Mouse (Mus musculus): ENCODE measurements at regions not wholly inside any gene's neighbourhood (a gene's known extent, or its start where the extent isn't known, plus 50 kb on each side); places are given as distances from the start of the nearest gene placed in this dataset.

DNA sequence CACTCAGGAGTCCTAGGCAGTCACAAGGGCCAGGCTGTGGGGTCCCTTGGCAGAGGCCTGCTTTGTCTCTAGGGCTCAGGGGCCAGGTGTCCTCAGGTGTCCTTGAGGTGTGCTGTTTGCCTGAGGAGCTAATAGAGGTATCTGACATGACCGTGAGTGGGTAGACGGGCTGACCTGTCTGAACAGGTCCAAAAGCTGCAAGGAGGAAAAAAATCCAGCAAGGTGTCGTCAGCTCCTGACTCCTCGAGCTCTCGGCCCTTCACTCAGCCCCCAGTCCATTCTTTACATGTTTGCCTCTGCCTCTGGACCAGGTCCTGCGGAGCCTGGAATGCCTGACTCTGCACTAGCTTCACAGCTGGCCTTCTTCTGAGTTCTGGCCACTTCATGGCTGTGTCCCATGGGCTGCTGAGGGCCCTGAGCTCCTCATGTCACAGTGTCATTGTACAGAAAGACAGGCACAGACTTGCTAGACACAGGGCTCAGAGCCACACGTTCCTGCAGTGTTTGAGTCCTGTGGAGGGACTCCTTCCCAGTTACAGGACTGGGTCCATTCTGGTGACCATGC lies 51.9 kb upstream of the Haao start:
- peak in 1 of 2 experiments; percentile 32 for DNase-seq (ENCODE audit: low spot score in 2 of 2)

- DNase-seq (ENCODE audit: low spot score in 2 of 2): no peak
Measured at GRCm38 (mm10) chr17:83898531-83898930, 50.8 kb upstream of the Haao start.

Data from urinary bladder, postnatal 4 days (tissue).